Mouse (Mus musculus) embryonic facial prominence, embryonic 13.5 days (tissue): Measurements from ENCODE around the gene Elp4. TPM values are rescaled to one million over a fixed set of nuclear protein-coding genes. Genes with fewer than 3 reads are reported as not detected.

Experiments used
- ATAC-seq: fragments of 200-750 bp; cut with Nextera tagmentation; 2 replicates; pipeline ENCODE4 v1.8.0; 2017; ENCODE audit warnings: low read depth; ENCODE audit not compliant: insufficient number of reproducible peaks, insufficient read depth, low FRiP score, low TSS enrichment
- H3K27ac ChIP-seq: fragments of 300-500 bp; sonication (generic); 2 replicates; pipeline ENCODE4 v1.5.1; 2015; ENCODE audit warnings: moderate library complexity, mild to moderate bottlenecking, inconsistent platforms
- H3K27me3 ChIP-seq: fragments of 300-500 bp; sonication (generic); 2 replicates; pipeline ENCODE4 v1.6.1; 2015; ENCODE audit warnings: mild to moderate bottlenecking, inconsistent platforms
- H3K36me3 ChIP-seq: fragments of 300-500 bp; sonication (generic); 2 replicates; pipeline ENCODE4 v1.6.1; 2015; ENCODE audit warnings: mild to moderate bottlenecking, inconsistent platforms
- H3K4me1 ChIP-seq: fragments of 300-500 bp; sonication (generic); 2 replicates; pipeline ENCODE4 v1.6.1; 2015; ENCODE audit warnings: inconsistent platforms
- H3K4me2 ChIP-seq: fragments of 300-500 bp; sonication (generic); 2 replicates; pipeline ENCODE4 v1.6.1; 2015; ENCODE audit warnings: moderate library complexity, mild to moderate bottlenecking, inconsistent platforms
- H3K4me3 ChIP-seq: fragments of 300-500 bp; sonication (generic); 2 replicates; pipeline ENCODE4 v1.5.1; 2015; ENCODE audit warnings: mild to moderate bottlenecking, inconsistent platforms
- H3K9ac ChIP-seq: fragments of 300-500 bp; sonication (generic); 2 replicates; pipeline ENCODE4 v1.6.1; 2015; ENCODE audit warnings: mild to moderate bottlenecking, inconsistent platforms
- H3K9me3 ChIP-seq: fragments of 300-500 bp; sonication (generic); 2 replicates; pipeline ENCODE4 v1.6.1; 2016; ENCODE audit warnings: inconsistent platforms
- WGBS: fragments of 180-500 bp; shearing (Covaris S2); methylation state at CpG from one replicate; pipeline ENCODE4 v1.1.7; 2015; ENCODE audit warnings: mixed read lengths; 5-methylcytosine and 5-hydroxymethylcytosine counted together
- polyA plus RNA-seq: library from polyadenylated mRNA; unstranded; fragments of >200 nt; fragmentation: Nextera tagmentation; extraction: Ambion mirVana; gene quantifications from 2 replicates; pipeline ENCODE4 v1.2.1, GENCODE M21; 2015

Elp4 gene
- polyA plus RNA-seq, 1 experiment from 2014 or later = 38.9 TPM

- Histone ChIP-seq H3K27ac (no peak overlapping the region), H3K9ac (no peak overlapping the region), H3K27me3 (peaks cover 92% of the 10 kb centered on the region), H3K4me1 (peaks cover 11% of the 10 kb centered on the region), H3K4me2 (0 out of 2 replicates have a peak overlapping the region, but pooled peaks have one; percentile 40), H3K4me3 (peak overlapping the region; percentile 23; the same call in 1 of the 2 replicates), H3K9me3 (no peaks in the 10 kb centered on the region), H3K36me3 (no peaks in the 10 kb centered on the region)
- no peak for ATAC-seq
- 7% methylated on average over 9 of the region's 9 CpGs for WGBS
Measured at GRCm38 (mm10) chr2:105659350-105659749, 245.0 kb downstream of the Elp4 start.

- no peak overlapping the region for H3K4me3 ChIP-seq
- H3K4me1 ChIP-seq = peaks cover 11% of the 10 kb centered on the region
- peaks cover 77% of the 10 kb centered on the region for H3K27me3 ChIP-seq
- no peak overlapping the region for H3K4me2 ChIP-seq
- no peaks in the 10 kb centered on the region for H3K9me3 ChIP-seq
- no peaks in the 10 kb centered on the region for H3K36me3 ChIP-seq
- ATAC-seq = no peak
- H3K27ac ChIP-seq = no peak overlapping the region
- WGBS = 76% methylated on average over 8 of the region's 8 CpGs
- no peak overlapping the region for H3K9ac ChIP-seq
Measured at GRCm38 (mm10) chr2:105656456-105656855, 247.9 kb downstream of the Elp4 start.

Other genes starting within 250 kb of the Elp4 start
- gene Pax6, start 235.7 kb downstream of the Elp4 start, polyA plus RNA-seq = 1.6 and 3.2 TPM in 2 replicates
- 149 and 156 TPM in 2 replicates for gene Immp1l, start 74 bp upstream of the Elp4 start, polyA plus RNA-seq
- gene Dnajc24, start 99.0 kb upstream of the Elp4 start, polyA plus RNA-seq = 40.5 and 43.7 TPM in 2 replicates